Mouse (Mus musculus): ENCODE measurements around the gene Kat6b.

Kat6b gene

DNA sequence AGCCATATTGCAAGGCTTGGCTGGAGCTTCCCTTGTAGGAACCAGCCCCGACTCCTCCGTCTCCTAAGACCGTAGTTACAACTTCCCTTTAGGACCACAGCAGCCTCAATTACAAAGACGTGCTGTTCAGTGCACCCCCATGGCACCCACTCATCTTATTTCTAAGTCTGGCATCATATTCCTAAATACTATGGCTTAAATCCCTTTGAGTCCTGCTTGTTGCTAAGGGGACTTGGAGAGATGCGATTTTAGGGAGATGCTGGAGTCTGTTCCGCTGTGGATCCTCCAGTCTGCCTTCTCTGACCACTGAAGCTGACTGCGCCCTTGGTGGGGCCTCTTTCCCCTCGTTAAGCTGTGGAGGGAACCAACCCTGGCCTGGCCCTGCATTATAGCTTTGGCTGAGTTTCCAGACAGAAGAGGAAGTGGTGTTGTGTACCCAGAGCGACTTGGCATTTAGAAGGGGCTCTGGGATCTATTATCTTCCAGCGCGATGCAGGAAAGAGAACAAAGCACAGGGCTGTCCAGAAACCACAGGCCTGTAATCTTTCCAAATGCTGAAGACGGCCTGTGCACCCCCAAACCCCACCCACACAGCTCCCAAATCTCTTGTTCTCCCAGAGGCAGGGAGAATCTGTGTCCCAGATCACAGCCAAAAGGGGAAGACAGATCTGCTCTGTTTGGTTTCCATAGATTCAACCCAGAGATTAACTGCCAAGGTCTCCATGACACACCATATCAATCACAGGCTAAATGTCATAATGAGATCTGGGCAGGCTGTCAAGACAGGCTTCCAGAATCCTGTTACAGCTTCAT lies 225.7 kb downstream of the Kat6b start:
- no peak for DNase-seq (ENCODE audit: low read depth)

DNA sequence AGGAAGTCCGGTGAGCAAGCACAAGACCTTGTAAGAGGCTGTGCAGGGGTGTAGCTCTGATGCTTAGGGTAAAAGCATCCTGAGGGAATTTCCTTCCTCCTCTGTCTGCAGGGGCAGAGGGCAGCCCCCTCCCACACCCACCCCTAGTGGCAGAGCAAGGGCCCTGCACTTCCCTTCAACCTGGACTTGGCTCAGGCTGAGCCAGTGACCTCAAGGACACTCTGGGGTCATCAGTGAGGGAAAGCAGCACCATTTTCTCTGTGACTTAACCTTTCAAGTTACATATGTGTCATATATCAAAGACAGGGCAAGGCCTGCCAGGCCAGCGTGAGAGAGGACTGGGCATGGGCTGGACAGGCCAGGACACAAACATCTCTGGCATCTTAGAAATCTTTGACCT lies 228.3 kb downstream of the Kat6b start:
- no peak for DNase-seq (ENCODE audit: low read depth)

DNA sequence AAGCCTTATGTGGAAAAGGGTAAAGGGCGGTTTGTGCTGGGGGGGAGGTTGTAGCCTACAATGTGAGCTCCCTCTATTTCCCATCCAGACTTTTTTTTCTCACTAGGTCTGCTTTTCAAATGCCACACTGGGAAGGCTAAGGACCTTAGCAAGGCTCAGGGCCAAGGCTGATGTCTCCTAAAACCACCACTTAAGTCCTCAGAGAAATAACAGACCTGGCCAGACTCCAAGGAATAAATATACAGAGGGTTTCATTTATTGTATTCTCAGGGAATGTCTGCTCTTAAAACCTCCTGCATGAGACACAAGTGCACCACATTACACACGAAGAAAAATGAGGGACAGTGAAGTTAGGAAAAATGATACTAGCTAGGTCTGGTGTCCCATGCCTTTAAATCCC lies 230.0 kb downstream of the Kat6b start:
- DNase-seq (ENCODE audit: low read depth) = no peak

DNA sequence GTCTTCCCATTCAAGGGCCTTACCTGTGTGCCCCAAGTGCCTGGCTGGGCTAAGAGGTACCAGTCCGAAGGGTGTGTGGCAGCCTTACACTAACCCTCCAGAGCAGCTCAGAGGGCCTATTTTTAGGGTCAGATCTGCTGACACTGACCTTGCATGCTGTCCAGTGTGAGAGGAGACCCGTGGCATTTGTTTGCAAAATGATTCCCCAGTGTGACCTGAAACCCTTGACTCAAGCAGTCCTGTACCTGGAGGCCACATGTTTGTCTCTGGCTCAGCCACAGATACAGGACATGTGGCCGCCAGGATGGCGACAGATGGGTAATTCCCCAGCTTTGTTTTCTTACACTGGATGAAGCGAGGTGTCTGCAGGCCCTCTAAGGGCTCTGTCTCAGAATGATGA lies 233.3 kb downstream of the Kat6b start, which contains the start of gene Dupd1:
Gene Dupd1, minus strand, starts transcription at position 91 of the 400 bp plus-strand sequence.
- DNase-seq (ENCODE audit: low read depth) = no peak

DNA sequence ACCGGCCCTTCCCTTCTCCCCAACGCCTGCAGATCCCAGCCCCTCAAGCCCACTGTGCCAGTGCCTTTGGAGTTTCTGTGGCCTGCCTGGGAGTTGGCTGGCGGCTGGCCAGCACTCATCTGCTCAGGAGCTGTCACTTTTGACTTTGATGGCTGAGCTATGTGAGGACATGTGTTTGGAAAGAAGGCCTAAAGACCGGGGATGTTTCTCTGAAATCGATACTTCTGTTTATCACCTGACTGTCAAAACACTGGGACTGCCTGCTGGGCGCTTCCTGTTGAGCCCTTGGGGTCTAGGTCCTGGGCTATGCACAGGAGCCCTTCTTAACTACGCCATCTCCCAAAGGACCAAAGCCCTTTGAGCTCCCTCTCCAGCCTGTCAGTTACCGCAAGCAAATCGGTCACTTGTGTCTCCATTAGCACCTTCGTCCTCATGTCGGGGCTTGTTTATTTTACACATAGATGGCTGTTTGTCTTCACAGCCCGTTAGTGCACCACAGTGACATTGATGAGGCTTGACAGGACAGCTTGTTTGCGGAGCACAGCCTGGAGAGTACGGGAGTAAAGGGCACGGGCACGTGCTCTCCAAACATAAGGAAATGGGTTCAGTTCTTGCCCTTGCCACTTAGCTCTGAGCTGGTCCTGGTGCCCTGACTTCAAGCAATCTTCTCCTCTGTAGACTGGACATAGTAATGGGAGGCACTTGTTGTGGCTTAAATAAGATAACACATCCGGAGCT lies 238.6 kb downstream of the Kat6b start:
- DNase-seq (ENCODE audit: low read depth) = no peak

DNA sequence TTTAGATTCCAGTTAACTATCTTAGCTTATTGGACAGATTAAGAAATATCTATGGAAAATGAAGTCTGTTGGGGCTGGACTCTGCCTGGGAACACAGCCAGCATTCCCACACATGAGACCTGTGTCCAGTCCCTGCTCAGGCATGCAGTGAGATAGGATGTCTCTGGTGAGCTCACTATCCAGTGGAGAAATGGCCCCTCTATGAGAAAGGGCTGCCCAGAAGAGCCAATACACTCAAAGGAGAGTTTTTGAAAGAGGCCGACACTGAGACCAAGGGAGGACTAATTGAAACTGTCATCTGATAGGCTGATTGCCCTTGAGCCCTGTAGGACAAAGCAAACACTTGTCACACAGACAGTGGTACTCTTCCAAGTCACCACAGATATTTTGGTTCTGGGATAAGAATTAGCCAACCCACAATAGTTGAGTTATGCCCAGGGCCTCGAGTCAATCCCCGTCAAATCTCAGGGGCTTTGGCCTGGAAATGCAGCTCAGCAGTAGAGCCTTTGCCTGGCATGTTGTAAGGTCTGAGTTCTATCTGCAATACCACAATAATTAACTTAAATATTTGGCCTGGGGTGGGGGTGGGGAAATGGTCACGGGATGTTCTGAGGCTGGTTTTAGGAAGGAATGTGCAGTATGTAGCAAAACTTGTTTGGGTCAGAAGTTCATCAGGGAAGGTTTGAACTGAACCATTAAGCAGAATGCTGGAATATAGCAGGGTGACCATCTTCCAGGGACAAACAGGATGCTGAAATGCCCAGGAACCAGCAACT lies 239.4 kb downstream of the Kat6b start:
- DNase-seq (ENCODE audit: low read depth) = no peak
